Mouse (Mus musculus): ENCODE results near the gene Hsd17b3.

Gene Hsd17b3

GRCm38 (mm10) chr13:64089130-64089529 is at the start of gene Hsd17b3:
Gene Hsd17b3, minus strand, starts transcription at chr13:64089230.
- DNase-seq (ENCODE audit: extremely low spot score), result no peak

- peak; percentile 46 for DNase-seq (ENCODE audit: extremely low spot score)
Measured at GRCm38 (mm10) chr13:64129616-64130375, 40.8 kb upstream of the Hsd17b3 start.

GRCm38 (mm10) chr13:64128858-64129615 is 40.0 kb upstream of the Hsd17b3 start, which contains the start of gene Slc35d2:
Gene Slc35d2, minus strand, starts transcription at chr13:64129368.
- DNase-seq (ENCODE audit: extremely low spot score), result peak; percentile 56

- DNase-seq (ENCODE audit: extremely low spot score), result no peak
Measured at GRCm38 (mm10) chr13:64126316-64126715, 37.3 kb upstream of the Hsd17b3 start.

- DNase-seq (ENCODE audit: extremely low spot score), result no peak
Measured at GRCm38 (mm10) chr13:64124886-64125285, 35.9 kb upstream of the Hsd17b3 start.

GRCm38 (mm10) chr13:64123491-64124188 is 34.6 kb upstream of the Hsd17b3 start:
- DNase-seq (ENCODE audit: extremely low spot score), result no peak

- no peak for DNase-seq (ENCODE audit: extremely low spot score)
Measured at GRCm38 (mm10) chr13:64120760-64121159, 31.7 kb upstream of the Hsd17b3 start.

GRCm38 (mm10) chr13:64117442-64117841 is 28.4 kb upstream of the Hsd17b3 start:
- no peak for DNase-seq (ENCODE audit: extremely low spot score)

- no peak for DNase-seq (ENCODE audit: extremely low spot score)
Measured at GRCm38 (mm10) chr13:64110421-64110820, 21.4 kb upstream of the Hsd17b3 start.

GRCm38 (mm10) chr13:64108381-64108850 is 19.4 kb upstream of the Hsd17b3 start:
- DNase-seq (ENCODE audit: extremely low spot score), result peak; percentile 32

- DNase-seq (ENCODE audit: extremely low spot score), result peak; percentile 66
Measured at GRCm38 (mm10) chr13:64107535-64107934, 18.5 kb upstream of the Hsd17b3 start.

- no peak for DNase-seq (ENCODE audit: extremely low spot score)
Measured at GRCm38 (mm10) chr13:64107105-64107504, 18.1 kb upstream of the Hsd17b3 start.

- DNase-seq (ENCODE audit: extremely low spot score), result no peak
Measured at GRCm38 (mm10) chr13:64105690-64106089, 16.7 kb upstream of the Hsd17b3 start.

GRCm38 (mm10) chr13:64100186-64100585 is 11.2 kb upstream of the Hsd17b3 start:
- no peak for DNase-seq (ENCODE audit: extremely low spot score)

- DNase-seq (ENCODE audit: extremely low spot score), result no peak
Measured at GRCm38 (mm10) chr13:64098992-64099391, 10.0 kb upstream of the Hsd17b3 start.

GRCm38 (mm10) chr13:64093341-64093740 is 4.3 kb upstream of the Hsd17b3 start:
- DNase-seq (ENCODE audit: extremely low spot score), result peak; percentile 75

GRCm38 (mm10) chr13:64092752-64093151 is 3.7 kb upstream of the Hsd17b3 start:
- DNase-seq (ENCODE audit: extremely low spot score), result no peak

GRCm38 (mm10) chr13:64092141-64092540 is 3.1 kb upstream of the Hsd17b3 start:
- DNase-seq (ENCODE audit: extremely low spot score), result no peak

- no peak for DNase-seq (ENCODE audit: extremely low spot score)
Measured at GRCm38 (mm10) chr13:64091006-64091405, 2.0 kb upstream of the Hsd17b3 start.

- no peak for DNase-seq (ENCODE audit: extremely low spot score)
Measured at GRCm38 (mm10) chr13:64090278-64090677, 1.2 kb upstream of the Hsd17b3 start.

- DNase-seq (ENCODE audit: extremely low spot score), result no peak
Measured at GRCm38 (mm10) chr13:64088057-64088456, 973 bp downstream of the Hsd17b3 start.

- no peak for DNase-seq (ENCODE audit: extremely low spot score)
Measured at GRCm38 (mm10) chr13:64086036-64086435, 3.0 kb downstream of the Hsd17b3 start.
